Mouse (Mus musculus): ENCODE data around the gene Kctd8. TPM values are rescaled to one million over a fixed set of nuclear protein-coding genes. Genes with fewer than 3 reads are reported as not detected.

Kctd8 gene
- polyA plus RNA-seq, 1 experiment from 2014 or later, result 23.4 TPM

- ATAC-seq (ENCODE audit: low FRiP score, low read depth), result no peak
Measured at GRCm38 (mm10) chr5:69141082-69141481, 200.4 kb downstream of the Kctd8 start.

GRCm38 (mm10) chr5:69108718-69109117 is 232.8 kb downstream of the Kctd8 start:
- H3K4me1 ChIP-seq (replicated peaks), result no peaks in the 10 kb centered on the region
- H3K4me3 ChIP-seq, result no peak overlapping the region
- H3K9me3 ChIP-seq, result no peaks in the 10 kb centered on the region
- no peaks in the 10 kb centered on the region for H3K36me3 ChIP-seq
- no peak overlapping the region for H3K27ac ChIP-seq (replicated peaks)
- no peak overlapping the region for H3K4me2 ChIP-seq
- WGBS, result 89% methylated on average over 2 of the region's 2 CpGs
- H3K27me3 ChIP-seq, result no peaks in the 10 kb centered on the region
- no peak overlapping the region for H3K9ac ChIP-seq
- ATAC-seq (ENCODE audit: low FRiP score, low read depth), result no peak

More at GRCm38 (mm10) chr5:69141082-69141481, 200.4 kb downstream of the Kctd8 start:
- Histone ChIP-seq H3K27ac (replicated peaks) (no peak overlapping the region), H3K9me3 (no peaks in the 10 kb centered on the region), H3K27me3 (no peaks in the 10 kb centered on the region), H3K36me3 (no peaks in the 10 kb centered on the region), H3K4me2 (no peak overlapping the region), H3K4me3 (no peak overlapping the region), H3K9ac (no peak overlapping the region), H3K4me1 (replicated peaks) (no peaks in the 10 kb centered on the region)
- 73% methylated on average over 4 of the region's 4 CpGs for WGBS

GRCm38 (mm10) chr5:69088912-69089311 is 252.6 kb downstream of the Kctd8 start:
- Histone ChIP-seq H3K9ac (no peak overlapping the region), H3K9me3 (no peaks in the 10 kb centered on the region), H3K4me2 (no peak overlapping the region), H3K4me1 (replicated peaks) (no peaks in the 10 kb centered on the region), H3K4me3 (no peak overlapping the region), H3K36me3 (no peaks in the 10 kb centered on the region), H3K27me3 (no peaks in the 10 kb centered on the region), H3K27ac (replicated peaks) (no peak overlapping the region)
- no peak for ATAC-seq (ENCODE audit: low FRiP score, low read depth)

Small RNA genes within 50 kb of the gene (microRNA-seq; reads per million reads assigned to microRNA genes)
- not detected for gene Gm24368

Other genes starting within 250 kb of the Kctd8 start
- gene Yipf7, start 201.0 kb upstream of the Kctd8 start, polyA plus RNA-seq (2015; fragmentation: Nextera tagmentation; extraction: Ambion mirVana), result not detected in 2 replicates
- gene Guf1, start 215.2 kb upstream of the Kctd8 start, polyA plus RNA-seq (2015; fragmentation: Nextera tagmentation; extraction: Ambion mirVana), result 47.9 and 50.1 TPM in 2 replicates